Mouse (Mus musculus): ENCODE results near the gene Tyrobp. TPM values are rescaled to one million over a fixed set of nuclear protein-coding genes. Genes with fewer than 3 reads are reported as not detected.

Gene Tyrobp
- polyA plus RNA-seq, 1 experiment from 2014 or later = 40.8 TPM

DNA sequence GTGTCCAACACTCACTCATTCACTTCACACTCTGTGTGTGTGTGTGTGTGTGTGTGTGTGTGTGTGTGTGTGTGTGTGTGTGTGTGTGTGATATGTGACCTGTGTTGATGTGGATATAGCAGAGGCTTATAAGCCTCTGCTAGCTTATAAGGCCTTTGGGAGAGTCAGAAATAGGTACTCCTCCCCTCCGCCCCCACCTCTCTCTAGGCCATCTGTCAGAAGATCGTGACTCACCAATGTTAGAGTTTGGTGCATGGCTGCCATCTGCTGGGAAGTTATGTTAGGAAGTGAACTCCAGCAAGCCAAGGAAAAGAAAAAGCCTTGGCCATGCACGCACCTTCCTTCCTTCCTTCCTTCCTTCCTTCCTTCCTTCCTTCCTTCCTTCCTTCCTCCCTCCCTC, 18.2 kb downstream of the Tyrobp start:
- H3K4me1 ChIP-seq (replicated peaks) = no peaks in the 10 kb centered on the region
- H3K9ac ChIP-seq = no peak overlapping the region
- H3K36me3 ChIP-seq = peaks cover 29% of the 10 kb centered on the region
- no peaks in the 10 kb centered on the region for H3K9me3 ChIP-seq
- no peak overlapping the region for H3K4me2 ChIP-seq
- 8% methylated on average over 3 of the region's 3 CpGs for WGBS
- no peak overlapping the region for H3K4me3 ChIP-seq
- H3K27me3 ChIP-seq = no peaks in the 10 kb centered on the region
- peak; percentile 76 for ATAC-seq (ENCODE audit: low read depth)
- no peak overlapping the region for H3K27ac ChIP-seq (replicated peaks)

DNA sequence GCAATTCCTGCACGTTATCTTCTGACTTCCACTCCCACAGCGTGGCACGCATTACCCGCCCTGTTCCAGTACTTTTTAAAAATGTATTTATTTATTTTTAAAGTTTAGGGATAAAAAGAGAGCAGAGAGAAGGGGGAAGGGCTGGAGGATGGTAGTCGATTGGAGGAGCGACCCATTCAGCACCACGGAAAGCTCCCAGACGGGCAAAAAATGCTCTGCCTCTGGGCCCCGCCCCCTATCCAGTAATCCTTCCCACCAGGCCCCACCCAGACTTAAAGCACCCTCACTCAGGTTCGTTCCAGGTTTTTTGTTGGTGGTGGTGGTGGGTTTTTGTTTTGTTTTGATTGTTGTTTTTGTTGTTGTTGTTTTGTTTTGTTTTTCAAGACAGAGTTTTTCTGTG, 20.7 kb downstream of the Tyrobp start:
- no peak overlapping the region for H3K9ac ChIP-seq
- H3K9me3 ChIP-seq = no peaks in the 10 kb centered on the region
- H3K27me3 ChIP-seq = 0 out of 2 replicates have a peak, but pooled peaks cover 4% of the 10 kb centered on the region
- no peak overlapping the region for H3K4me2 ChIP-seq
- no peak overlapping the region for H3K27ac ChIP-seq (replicated peaks)
- H3K4me3 ChIP-seq = no peak overlapping the region
- WGBS = 2% methylated on average over 10 of the region's 10 CpGs
- peaks cover 46% of the 10 kb centered on the region for H3K36me3 ChIP-seq
- no peaks in the 10 kb centered on the region for H3K4me1 ChIP-seq (replicated peaks)
- no peak for ATAC-seq (ENCODE audit: low read depth)

DNA sequence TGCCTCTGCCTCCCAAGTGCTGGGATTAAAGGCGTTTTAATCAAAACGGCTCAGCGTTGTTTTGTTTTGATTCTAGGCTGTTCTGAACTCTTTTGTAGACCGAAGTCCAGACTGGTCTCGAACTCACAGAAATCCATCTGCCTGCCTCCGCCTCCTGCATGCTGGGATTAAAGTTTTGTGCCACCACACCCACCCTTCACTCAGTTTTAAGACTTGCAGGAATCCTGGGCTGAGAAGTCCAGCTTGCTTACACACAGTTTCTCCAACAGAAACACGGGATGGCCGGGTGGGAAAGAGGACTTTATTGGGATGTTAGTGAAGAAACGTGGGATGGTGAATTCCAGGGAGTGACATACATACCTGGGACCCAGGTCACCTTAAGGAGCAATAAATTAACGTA, 21.1 kb downstream of the Tyrobp start:
- Histone ChIP-seq H3K36me3 (peaks cover 51% of the 10 kb centered on the region), H3K4me1 (replicated peaks) (no peaks in the 10 kb centered on the region), H3K9ac (no peak overlapping the region), H3K9me3 (no peaks in the 10 kb centered on the region), H3K27me3 (0 out of 2 replicates have a peak, but pooled peaks cover 4% of the 10 kb centered on the region), H3K4me3 (no peak overlapping the region), H3K27ac (replicated peaks) (no peak overlapping the region), H3K4me2 (no peak overlapping the region)
- ATAC-seq (ENCODE audit: low read depth) = no peak
- 68% methylated on average over 10 of the region's 10 CpGs for WGBS

DNA sequence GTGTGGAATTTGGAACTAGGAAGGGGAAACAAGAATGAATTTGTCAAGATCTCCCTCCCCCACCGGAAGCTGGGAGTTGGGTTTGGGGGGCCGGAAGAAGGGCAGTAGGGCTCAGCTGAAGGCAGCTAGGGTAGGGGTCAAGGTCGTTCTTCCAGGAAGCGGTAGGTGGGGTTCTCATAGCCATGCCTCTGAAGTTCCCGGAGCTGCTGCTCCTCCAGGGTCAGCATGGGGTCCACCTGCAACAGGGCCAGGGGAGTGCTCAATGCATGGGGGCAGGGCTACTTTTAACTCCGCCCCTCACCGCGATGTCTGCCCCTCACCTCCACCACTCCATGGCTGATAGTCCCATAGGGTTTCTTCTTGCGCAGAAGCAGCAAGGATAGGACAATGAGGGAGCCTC, 21.6 kb downstream of the Tyrobp start:
- ATAC-seq (ENCODE audit: low read depth) = no peak
- H3K36me3 ChIP-seq = peaks cover 55% of the 10 kb centered on the region
- 33% methylated on average over 9 of the region's 9 CpGs for whole genome bisulfite sequencing

GRCm38 (mm10) chr7:30436879-30437278, 23.3 kb downstream of the Tyrobp start:
- H3K9ac ChIP-seq = no peak overlapping the region
- 0 out of 2 replicates have a peak, but pooled peaks cover 4% of the 10 kb centered on the region for H3K27me3 ChIP-seq
- ATAC-seq (ENCODE audit: low read depth) = no peak
- H3K4me3 ChIP-seq = no peak overlapping the region
- H3K4me2 ChIP-seq = no peak overlapping the region
- H3K36me3 ChIP-seq = peaks cover 70% of the 10 kb centered on the region
- no peaks in the 10 kb centered on the region for H3K9me3 ChIP-seq
- H3K4me1 ChIP-seq (replicated peaks) = peaks cover 8% of the 10 kb centered on the region; the same call in 1 of the 2 replicates
- no peak overlapping the region for H3K27ac ChIP-seq (replicated peaks)
- WGBS = 15% methylated on average over 10 of the region's 10 CpGs

More for the DNA sequence above, 21.6 kb downstream of the Tyrobp start:
- Histone ChIP-seq H3K9ac (no peak overlapping the region), H3K9me3 (no peaks in the 10 kb centered on the region), H3K27me3 (0 out of 2 replicates have a peak, but pooled peaks cover 4% of the 10 kb centered on the region), H3K4me2 (no peak overlapping the region), H3K27ac (replicated peaks) (no peak overlapping the region), H3K4me1 (replicated peaks) (no peaks in the 10 kb centered on the region), H3K4me3 (no peak overlapping the region)

GRCm38 (mm10) chr7:30439734-30440133, 26.2 kb downstream of the Tyrobp start:
- Histone ChIP-seq H3K36me3 (peaks cover 83% of the 10 kb centered on the region), H3K9ac (no peak overlapping the region)

DNA sequence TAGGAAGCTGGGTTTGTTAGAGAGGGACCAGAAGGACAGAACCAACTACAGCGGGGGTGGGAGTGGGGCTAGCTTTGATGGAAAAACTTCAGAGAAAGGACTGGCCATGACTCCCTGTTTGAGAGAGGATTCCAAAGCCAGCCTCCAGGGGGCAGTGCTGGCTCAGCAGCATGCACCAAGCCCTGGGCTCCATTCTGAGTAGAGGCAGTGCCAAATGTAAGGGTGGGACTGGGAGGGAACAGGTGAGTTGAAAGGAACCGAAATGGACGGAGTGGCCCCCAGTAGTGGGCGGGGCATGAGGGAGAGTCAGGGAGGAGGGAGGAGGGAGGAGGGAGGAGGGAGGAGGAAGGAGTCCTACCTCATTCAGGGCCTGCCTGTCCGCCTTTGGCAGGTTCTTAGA, 27.1 kb downstream of the Tyrobp start:
- H3K27ac ChIP-seq (replicated peaks) = no peak overlapping the region
- no peak overlapping the region for H3K9ac ChIP-seq
- WGBS = 21% methylated on average over 4 of the region's 5 CpGs
- H3K4me1 ChIP-seq (replicated peaks) = peaks cover 36% of the 10 kb centered on the region
- H3K27me3 ChIP-seq = 0 out of 2 replicates have a peak, but pooled peaks cover 4% of the 10 kb centered on the region
- ATAC-seq (ENCODE audit: low read depth) = no peak
- peaks cover 73% of the 10 kb centered on the region for H3K36me3 ChIP-seq
- H3K9me3 ChIP-seq = no peaks in the 10 kb centered on the region
- no peak overlapping the region for H3K4me2 ChIP-seq
- H3K4me3 ChIP-seq = no peak overlapping the region

More at GRCm38 (mm10) chr7:30439734-30440133, 26.2 kb downstream of the Tyrobp start:
- 82% methylated on average over 13 of the region's 13 CpGs for WGBS
- H3K4me3 ChIP-seq = no peak overlapping the region
- 0 out of 2 replicates have a peak, but pooled peaks cover 4% of the 10 kb centered on the region for H3K27me3 ChIP-seq
- H3K4me1 ChIP-seq (replicated peaks) = peaks cover 35% of the 10 kb centered on the region
- no peak overlapping the region for H3K27ac ChIP-seq (replicated peaks)
- H3K4me2 ChIP-seq = no peak overlapping the region
- H3K9me3 ChIP-seq = no peaks in the 10 kb centered on the region
- no peak for ATAC-seq (ENCODE audit: low read depth)

GRCm38 (mm10) chr7:30443696-30444095, 30.1 kb downstream of the Tyrobp start:
- no peaks in the 10 kb centered on the region for H3K27me3 ChIP-seq
- peak overlapping the region; percentile 98; the same call in 1 of the 2 replicates for H3K27ac ChIP-seq (replicated peaks)

GRCm38 (mm10) chr7:30444154-30444970, 30.8 kb downstream of the Tyrobp start:
- ATAC-seq (ENCODE audit: low read depth) = peak; percentile 56

More at GRCm38 (mm10) chr7:30443696-30444095, 30.1 kb downstream of the Tyrobp start:
- Histone ChIP-seq H3K4me1 (replicated peaks) (peaks cover 44% of the 10 kb centered on the region), H3K4me2 (peak overlapping the region; percentile 86), H3K9me3 (no peaks in the 10 kb centered on the region), H3K9ac (peak overlapping the region; percentile 98), H3K36me3 (peaks cover 46% of the 10 kb centered on the region), H3K4me3 (peak overlapping the region; percentile 86)
- WGBS = 19% methylated on average over 9 of the region's 9 CpGs
- ATAC-seq (ENCODE audit: low read depth) = no peak

DNA sequence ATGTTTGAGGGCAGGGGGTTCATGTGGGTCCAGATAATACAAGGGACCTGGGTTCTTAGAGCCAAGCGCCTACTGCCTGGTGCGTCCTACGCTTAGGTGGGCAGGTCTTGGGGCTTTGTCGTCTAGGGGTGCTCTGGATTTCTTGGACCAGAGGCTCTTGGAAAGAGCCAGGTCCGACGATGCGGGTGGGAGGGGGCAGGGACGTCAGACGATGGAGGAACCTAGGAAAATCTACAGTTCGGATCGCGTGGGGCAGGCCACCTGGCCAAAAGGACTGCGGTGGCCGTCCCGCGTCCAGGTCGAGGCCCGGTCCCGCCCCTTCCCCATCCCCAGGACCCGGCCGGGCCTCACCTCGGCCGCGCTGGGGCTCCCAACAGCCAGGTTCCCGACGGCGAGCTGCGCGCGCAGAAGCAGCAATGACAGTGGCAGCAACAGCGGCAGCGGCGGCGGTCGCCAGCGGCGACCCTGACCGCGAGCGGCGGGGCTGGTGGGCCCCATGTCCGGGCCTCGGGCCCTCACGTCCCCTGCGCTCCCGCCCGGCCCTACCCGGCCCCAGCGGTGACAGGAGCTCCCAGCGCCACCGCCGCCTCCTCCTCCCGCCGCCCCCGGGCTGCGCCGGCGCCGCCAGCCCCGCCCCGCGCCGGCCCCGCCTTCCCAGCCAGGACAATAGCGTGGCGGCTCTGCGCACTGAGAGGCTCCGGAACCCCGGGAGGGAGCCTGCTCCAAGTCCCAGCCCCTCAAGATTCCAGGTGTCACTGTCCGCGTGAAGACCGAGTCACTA, 31.6 kb downstream of the Tyrobp start, which contains the start of gene Aplp1:
TSS of gene Aplp1 (minus strand) at position 565 of the 781 bp plus-strand sequence.
- peak; percentile 82 for ATAC-seq (ENCODE audit: low read depth)
- Histone ChIP-seq H3K9ac (peak within 1 kb of the TSS; percentile 98), H3K4me3 (peak within 1 kb of the TSS; percentile 86), H3K27me3 (no peaks in the 10 kb centered on the region), H3K36me3 (peaks cover 31% of the 10 kb centered on the region), H3K9me3 (no peaks in the 10 kb centered on the region), H3K4me2 (peak within 1 kb of the TSS; percentile 86), H3K4me1 (replicated peaks) (peaks cover 44% of the 10 kb centered on the region), H3K27ac (replicated peaks) (peak within 1 kb of the TSS; percentile 98)
- WGBS = under 1% methylated on average over 54 of the region's 72 CpGs

More at GRCm38 (mm10) chr7:30444154-30444970, 30.8 kb downstream of the Tyrobp start:
- Histone ChIP-seq H3K27me3 (no peaks in the 10 kb centered on the region), H3K9ac (peak overlapping the region; percentile 98), H3K9me3 (no peaks in the 10 kb centered on the region), H3K36me3 (peaks cover 39% of the 10 kb centered on the region), H3K27ac (replicated peaks) (peak overlapping the region; percentile 98), H3K4me2 (peak overlapping the region; percentile 86), H3K4me1 (replicated peaks) (peaks cover 44% of the 10 kb centered on the region), H3K4me3 (peak overlapping the region; percentile 86)
- WGBS = under 1% methylated on average over 38 of the region's 38 CpGs

DNA sequence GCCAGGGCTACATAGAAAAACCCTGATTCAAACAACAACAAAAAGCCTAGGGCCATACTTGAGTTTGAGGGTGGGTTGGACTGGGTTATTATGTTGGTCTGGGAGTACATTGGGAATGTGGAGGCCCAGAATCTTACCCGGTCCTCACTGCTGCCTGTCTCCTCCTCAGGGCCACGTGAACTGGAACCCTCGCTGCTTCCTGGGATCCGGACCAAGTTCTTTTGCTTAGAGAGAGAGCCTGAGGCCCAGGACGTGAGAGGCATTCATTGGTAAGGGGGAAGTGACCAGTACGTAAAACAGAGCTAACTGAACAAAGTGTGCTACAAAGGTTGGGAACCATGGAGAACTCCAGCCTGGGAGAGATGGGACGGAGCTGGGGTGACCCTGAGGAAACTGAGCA, 36.7 kb downstream of the Tyrobp start:
- H3K4me3 ChIP-seq = no peak overlapping the region
- peaks cover 22% of the 10 kb centered on the region for H3K4me1 ChIP-seq (replicated peaks)
- no peaks in the 10 kb centered on the region for H3K36me3 ChIP-seq
- no peak overlapping the region for H3K4me2 ChIP-seq
- no peak for ATAC-seq (ENCODE audit: low read depth)
- H3K27me3 ChIP-seq = peaks cover 37% of the 10 kb centered on the region
- no peak overlapping the region for H3K27ac ChIP-seq (replicated peaks)
- 77% methylated on average over 7 of the region's 7 CpGs for WGBS
- H3K9ac ChIP-seq = no peak overlapping the region
- H3K9me3 ChIP-seq = no peaks in the 10 kb centered on the region

- Histone ChIP-seq H3K27me3 (peaks cover 68% of the 10 kb centered on the region), H3K4me3 (peak overlapping the region; percentile 17), H3K9ac (no peak overlapping the region; the same call in 1 of the 2 replicates)
Measured at GRCm38 (mm10) chr7:30453327-30453726, 39.8 kb downstream of the Tyrobp start.

More at GRCm38 (mm10) chr7:30453327-30453726, 39.8 kb downstream of the Tyrobp start:
- Histone ChIP-seq H3K36me3 (no peaks in the 10 kb centered on the region), H3K27ac (replicated peaks) (no peak overlapping the region), H3K9me3 (no peaks in the 10 kb centered on the region), H3K4me2 (peak overlapping the region; percentile 36), H3K4me1 (replicated peaks) (peaks cover 36% of the 10 kb centered on the region)
- ATAC-seq (ENCODE audit: low read depth) = no peak
- WGBS = 13% methylated on average over 25 of the region's 25 CpGs
